Mouse (Mus musculus) retina, adult 2 months (tissue): ENCODE data around the gene Stmn1.
"Not testable (repeated sequence)": the region's sequence is repeated elsewhere in the genome, so short reads cannot be mapped to it uniquely, and the experiment has no call there.

Experiments
- DNase-seq: peaks from one replicate; pipeline ENCODE4 v3.0.0-alpha.2; 2012; ENCODE audit warnings: low read depth, low spot score

Gene Stmn1

DNA sequence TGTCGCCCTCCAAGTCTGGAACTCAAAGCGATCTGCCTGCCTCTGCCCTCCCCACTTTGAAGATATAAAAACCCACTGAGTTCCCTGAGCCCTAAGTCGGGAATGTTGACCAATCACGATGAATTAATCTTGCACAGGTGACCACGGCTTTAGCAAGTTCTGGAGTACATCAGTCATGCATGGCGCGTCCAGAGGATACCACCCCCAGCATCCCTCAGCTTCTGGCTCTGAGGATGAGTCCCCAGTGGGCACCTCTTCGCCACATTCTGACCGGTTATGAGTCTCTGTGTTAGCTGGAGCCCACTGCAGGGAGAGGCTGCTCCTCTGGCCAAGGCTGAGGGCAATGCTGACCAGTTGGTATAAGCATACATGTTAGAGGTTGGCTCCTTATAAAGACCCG, 16.1 kb downstream of the Stmn1 start:
- no peak for DNase-seq

DNA sequence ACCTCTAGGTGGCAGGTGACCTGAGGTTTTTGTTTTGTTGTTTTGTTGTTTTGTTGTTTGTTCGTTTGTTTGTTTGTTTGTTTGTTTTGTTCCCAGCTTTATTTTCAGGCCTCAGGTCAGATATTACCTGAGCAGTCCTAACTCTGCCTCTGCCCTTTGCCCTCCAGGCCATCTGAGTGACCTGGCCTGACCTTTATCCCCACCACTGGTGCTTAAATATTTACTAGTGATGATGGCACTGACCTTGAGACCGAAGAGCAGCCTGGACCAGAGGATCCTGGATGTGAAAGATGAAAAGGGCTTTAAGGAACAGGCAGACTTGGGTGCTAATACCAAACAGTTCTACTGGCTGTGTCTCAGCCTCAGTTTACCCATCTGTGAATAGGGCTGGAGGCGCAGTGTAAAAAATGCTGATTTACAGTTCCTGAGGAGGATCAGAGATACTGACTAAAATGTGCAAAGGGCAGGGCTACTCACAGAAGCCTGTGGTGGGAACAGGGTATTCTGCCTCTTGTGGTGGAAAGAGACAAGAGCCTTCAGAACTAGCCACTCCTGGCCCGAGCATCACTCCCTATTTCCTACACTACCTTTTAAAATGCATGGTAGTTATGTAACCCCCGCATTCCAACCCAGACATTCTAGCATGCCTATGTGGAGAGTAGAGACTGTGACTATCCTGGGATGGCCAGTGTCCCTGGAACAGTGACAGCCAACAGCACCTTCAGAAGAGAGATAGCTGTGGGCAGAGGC, 17.2 kb downstream of the Stmn1 start:
- DNase-seq: no peak

DNA sequence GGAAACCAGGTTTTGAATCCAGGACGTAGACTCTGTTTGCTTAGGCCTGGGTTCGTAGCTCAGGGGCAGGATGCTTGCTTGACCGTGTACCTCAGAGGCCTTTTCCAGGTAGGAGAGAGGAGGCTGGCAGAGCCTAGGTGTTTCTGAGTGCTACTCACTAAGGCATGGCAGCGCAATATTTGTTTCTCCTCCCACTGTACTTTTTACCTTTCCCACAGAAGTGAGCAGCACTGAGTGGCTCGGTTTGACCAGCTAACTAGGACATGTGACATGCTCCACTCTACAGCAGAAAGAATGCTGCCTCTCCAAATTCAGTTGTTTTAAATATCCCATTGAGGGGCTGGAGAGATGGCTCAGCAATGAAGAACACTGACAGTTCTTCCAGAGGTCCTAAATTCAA, 20.1 kb downstream of the Stmn1 start:
- DNase-seq: no peak

DNA sequence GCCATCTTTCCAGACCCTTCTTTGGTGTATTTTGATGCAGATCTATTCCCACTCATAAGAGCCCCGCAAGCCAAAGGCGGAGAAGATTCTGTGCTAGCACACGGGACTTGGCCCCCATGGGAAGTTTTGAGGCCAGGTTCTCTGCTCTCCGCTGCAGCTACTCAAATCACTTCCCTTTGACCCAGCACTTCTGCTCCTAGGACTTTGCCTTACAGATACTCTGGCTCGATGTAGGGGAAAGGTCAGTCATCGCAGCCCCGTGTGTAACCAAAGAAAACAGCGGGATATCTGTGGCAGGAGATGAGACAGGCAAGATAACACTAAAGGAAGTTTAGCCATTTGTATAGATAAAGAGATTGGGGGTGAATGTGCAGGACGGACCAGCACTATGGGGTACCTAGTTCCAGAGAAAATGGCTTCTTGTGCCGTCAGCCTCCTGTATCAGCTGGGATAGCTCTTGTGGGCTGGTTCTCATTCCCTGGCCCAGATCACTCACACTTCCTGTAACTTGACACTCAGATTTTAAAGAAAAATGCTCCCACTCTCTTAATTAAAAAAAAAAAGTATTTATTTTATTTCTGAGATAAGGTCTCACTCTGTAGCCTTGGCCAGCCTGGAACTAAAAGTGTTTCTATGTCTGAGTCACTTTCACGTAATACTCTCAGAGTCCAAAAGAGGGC, 22.0 kb downstream of the Stmn1 start:
- no peak for DNase-seq

DNA sequence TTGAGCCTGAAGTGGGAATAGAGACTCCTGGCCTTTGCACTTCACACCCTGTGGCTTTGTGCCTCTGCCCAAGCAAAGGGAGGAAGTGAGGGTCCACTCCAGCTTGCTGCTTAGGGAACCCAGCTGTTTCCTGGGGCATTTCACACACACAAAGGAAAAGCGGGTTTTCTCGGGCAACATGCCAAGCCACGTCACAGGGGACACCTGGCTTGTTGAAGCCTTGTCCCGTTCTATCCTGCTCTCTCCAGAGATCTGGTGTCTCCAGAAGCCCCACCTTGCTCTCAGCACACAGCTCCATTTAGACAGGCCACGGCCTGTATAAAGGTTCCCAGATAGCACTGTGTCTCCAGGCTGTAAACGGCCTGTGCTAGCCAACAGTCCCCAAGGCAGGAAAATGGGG, 23.6 kb downstream of the Stmn1 start:
- no peak for DNase-seq

DNA sequence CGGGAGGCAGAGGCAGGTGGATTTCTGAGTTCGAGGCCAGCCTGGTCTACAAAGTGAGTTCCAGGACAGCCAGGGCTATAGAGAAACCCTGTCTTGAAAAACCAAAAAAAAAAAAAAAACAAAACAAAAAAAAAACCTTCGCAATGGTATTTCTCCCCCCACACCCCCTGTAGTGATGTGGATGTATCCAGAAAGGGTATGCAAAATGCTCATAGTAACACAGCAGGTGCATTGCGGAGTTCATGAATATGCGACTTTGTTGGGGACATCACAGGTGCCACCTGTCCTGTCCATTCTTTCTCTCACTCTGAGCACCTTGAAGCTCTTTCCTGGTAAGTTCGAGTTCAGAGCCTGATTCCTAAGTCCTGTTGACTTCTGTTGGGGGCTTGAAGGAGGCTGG, 26.0 kb downstream of the Stmn1 start:
- not testable (repeated sequence) for DNase-seq

DNA sequence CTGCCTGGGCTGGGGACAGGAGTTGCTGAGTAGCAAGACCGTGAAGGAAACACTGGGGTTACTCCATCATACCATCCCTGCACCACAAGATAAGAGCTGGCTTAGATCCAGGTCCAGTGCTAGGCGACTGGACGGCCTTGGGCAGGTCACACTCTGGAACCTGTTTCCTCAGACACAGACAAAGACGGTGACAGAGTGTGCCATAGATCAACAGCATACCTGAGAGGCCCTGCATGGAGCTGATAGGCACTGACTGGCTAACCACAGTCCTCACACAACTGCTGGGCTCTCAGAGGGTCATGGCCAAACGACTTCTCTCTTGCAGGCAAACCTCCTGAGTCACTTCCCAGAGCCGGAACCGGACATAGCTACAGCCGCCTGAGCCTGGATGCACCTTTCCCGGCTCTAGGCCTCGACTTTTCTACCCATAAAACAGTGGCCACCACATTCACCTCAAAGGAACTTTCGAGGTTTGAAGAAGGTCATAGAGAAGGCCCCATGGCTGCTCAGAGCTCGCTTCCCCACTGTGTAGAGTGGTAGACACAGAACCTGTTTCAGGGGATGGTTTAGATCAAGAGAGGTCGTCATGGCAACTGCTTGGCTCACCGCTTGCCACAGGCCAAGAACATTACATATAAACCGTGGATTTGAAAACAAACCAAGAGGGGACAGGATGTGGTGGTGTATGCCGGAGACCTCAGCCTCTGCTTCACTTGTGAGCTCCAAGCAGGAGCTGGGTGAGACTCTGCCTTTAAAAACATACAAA, 26.8 kb downstream of the Stmn1 start:
- no peak for DNase-seq

DNA sequence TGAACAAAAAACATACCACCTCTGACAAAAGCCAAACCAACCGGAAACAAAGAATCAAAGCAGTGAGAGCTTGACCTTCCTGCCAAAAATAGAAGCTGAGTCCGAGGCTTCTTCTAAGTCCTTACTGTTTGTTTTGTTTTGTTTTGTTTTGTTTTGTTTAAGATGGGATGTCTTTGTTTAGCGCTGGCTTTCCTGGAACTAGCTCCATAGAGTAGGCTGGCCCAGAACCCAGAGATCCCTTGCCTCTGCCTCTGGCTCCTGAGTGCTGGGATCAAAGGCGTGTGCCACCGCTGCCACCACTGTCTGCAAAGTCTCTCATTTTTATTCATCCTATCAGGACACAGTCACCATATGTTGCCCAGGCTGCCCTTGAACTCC, 27.4 kb downstream of the Stmn1 start:
- DNase-seq: no peak

DNA sequence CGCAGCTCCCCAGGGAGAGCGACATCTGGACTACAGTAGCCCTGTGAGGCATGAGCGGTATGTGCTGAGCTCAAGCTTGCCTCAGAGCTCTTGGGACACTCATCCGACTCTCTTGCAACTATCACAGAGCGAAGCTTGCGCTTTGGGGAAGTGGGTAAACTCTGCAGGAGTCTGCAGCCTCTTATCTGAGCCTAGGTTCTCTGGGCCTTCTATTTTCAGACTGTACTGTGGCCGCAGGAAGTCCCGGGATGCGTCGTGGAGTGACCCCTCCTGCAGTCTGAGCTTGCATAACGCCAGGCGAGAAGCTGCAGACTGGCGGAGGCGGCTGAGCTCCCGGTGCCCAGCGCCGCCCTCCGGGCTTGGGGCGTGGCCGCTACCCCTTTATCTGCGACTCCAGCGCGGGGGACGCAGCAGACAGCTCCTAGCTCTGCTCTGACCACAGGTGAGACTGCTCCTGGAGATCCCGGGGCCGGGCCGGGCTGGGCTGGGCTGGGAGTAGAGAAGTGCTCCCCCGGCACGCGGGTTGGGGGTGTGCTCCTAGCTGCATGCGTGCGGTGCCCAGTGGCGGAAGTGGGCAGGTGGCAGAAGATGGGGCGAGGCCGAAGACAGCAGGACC, 28.6 kb downstream of the Stmn1 start, which contains the start of gene Paqr7:
Paqr7 (plus strand) TSS at position 103 of the 616 bp plus-strand sequence.
- DNase-seq: no peak

DNA sequence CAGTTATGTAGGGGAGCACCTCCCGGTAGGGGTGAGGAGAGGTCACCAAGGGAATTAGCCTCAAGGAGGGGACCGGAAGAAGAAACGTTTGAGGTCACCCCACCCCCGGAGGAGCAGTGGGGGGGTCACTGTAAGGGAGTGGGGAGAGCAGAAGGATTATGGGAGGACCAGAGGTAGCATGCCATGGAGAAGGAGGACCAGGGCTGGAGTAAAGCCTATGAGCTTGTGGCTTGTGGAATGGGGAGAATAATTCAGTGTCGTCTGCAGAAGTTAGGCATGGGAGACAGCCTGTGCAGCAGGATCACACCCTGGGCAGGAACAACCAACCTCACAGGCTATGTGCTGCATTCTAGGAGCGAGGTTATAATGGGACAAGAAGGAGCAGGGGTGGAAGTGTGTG, 29.1 kb downstream of the Stmn1 start:
- DNase-seq: no peak

DNA sequence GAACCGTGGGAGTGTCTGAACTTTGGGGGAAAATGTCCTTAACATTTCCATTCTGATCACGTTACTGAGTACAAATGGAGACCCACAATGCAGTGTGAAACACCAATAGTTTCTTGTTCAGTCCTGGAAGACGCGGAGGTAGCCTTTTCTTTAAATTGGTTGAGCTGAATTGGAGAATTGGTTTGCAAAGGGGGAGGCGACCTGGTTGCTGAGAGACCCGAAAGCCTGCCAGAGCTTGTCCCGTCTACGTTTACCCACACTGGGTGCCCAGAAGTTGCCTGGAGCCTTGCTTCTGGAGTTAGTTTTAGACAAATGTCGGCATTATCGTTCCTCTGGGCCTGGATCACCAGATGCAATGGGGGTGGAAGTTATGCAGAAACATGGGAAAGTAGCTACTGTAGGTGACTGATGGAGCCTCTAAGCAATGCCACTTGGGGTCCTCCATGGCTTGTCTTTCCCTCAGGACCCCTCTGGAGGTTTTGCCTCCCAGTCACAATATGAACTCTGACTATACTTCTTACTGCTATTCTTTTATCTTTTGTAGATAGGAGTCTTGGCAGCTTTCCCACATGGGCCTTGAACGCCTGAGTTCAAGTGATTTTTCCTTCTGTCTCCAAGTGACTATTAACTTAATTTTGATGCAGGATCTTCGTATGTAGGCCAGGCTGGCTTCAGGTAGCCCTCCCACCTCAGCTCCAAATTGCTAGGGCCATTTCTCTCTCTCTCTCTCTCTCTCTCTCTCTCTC, 30.0 kb downstream of the Stmn1 start:
- no peak for DNase-seq

DNA sequence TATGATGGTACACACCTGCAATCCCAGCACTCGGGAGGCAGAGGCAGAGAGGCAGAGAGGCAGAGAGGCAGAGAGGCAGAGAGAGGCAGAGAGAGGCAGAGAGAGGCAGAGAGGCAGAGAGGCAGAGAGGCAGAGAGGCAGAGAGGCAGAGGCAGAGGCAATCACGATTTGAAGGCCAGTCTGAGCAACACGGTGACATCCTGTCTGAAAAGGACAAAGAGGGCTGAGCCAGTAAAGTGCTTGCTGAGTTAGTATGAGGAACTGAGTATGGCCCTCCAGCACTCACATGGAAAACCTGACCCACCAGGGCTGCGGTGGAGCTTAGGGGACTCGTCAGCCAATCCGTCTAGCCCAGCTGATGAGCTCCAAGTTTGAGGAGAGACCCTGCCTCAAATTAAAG, 30.9 kb downstream of the Stmn1 start:
- not testable (repeated sequence) for DNase-seq

DNA sequence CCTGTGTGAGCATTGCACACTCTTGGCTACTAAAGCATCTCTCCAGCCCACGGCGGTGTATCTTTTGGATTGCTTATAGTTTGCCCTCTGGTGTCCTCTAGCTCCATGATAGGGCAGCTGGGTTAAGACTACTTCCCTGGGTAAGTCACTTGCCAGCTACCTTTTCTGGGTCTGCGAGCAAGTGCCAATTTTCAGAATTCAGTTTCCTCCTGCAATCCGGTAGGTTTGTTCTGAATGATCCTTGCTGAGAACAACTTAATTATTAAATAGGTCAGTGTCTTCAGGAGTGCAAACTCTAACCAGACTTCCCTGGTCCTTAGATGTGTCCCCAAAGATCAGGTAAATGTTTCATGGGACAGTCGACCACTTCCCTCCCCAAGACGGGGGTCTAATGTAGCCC, 33.0 kb downstream of the Stmn1 start:
- DNase-seq: no peak

DNA sequence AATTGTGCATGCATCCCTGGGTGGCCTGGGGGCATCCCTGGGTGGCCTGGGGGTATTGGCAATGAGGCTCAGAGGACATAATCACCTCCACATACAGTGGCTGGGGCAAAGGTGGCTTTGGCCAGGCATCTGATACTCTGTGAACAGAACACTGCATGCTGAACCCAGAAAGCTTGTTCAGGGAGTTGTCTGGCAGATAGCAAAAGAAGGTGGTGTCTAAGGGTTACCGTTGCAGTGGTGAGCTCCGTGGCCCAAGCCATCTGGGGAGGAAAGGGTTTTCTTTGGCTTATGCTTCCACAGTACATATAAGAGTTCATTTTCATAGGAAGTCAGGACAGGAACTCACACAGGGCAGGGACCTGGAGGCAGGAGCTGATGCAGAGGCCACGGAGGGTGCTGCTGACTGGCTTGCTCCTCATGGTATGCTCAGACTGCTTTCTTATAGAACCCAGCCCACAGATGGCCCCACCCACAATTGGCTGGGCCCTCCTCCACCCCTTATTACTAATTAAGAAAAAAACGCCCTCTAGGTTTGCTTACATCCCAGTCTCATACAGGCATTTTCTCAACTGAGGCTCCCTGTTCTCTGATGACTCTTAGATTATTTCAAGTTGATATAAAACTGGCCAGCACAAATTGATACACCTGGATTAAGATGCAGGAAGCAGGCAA, 35.7 kb downstream of the Stmn1 start:
- DNase-seq: no peak

DNA sequence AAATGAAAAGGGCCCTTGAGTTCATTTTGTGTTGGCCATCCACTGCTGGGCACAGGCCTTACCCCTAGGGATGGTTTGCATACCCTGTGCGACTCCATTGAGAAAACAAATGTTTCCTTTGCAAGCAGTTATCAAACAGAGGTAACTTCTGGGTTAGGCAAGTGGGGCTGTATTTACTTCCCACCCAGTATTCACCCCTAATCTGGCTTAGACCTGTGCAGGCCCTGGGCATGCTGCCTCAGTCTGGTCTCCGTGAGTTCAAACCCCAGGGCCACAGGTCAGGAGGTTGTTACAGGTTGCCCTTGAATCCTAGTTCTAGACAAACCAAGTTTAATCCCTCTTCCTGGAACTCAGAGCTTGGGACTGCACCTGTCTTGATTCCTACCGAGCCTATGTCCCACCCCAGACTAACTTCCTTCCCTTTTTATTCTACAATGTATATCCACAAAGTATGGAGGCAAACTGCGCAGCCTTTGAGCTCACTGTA, 37.2 kb downstream of the Stmn1 start:
- DNase-seq: no peak

DNA sequence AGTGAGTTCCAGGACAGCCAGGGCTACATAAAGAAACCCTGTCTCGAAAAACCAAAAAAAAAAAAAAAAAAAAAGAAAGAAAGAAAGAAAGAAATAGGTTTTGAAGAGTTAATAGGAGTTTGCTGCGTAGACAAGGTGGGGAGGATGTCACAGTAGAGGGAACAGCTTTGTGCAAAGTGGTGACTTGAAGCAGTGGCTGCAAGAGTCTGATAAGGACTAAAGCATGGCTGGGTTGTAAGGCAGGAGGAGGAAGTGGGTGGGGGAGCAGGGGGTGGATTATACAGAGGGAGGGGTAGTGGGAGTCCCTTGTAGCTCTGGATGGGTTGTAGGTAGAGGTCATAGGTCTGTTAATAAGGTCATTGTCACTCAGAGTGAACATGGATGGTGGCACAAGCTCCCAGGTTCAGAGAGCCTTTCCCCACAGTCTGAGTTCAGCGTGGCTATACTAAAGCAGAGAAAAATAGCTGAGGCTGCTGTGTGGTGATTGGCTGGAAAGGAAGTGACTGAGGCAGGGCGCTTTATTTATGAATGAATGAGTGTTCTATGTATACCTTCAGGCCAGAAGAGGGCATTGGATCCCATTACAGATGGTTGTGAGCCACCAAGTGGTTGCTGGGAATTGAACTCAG, 38.0 kb downstream of the Stmn1 start:
- no peak for DNase-seq

DNA sequence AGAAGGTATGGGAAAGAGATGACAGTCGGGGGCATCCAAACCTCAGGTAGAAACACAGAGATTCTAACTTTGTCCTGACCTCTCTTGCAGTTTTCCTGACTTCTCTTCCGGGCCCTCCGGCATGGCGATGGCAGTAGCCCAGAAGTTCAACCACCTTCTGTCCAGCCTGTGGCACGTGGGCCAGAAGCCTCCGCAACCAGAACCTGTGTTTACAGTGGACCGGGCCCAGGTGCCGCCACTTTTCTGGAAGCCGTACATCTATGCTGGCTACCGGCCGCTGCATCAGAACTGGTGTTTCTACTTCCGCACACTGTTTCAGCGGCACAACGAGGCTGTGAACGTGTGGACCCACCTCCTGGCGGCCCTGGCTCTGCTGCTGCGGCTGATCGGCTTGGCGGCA, 38.6 kb downstream of the Stmn1 start:
- DNase-seq: no peak

DNA sequence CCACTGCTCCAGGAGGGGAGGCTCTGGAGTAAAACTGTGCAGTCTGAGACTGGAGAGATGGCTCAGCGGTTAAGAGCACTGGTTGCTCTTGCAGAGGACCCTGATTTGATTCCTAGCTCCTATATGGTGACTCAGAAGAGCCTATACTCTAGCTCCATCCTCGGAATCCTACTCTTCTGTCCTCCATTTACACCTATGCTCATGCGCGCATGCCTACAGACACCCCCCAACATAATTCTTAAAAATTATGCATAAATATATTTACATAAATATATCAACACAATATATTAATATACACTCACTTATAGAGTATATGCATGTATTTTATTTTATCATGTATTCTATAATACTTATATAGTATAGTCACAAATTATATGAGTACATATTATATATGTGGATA, 42.3 kb downstream of the Stmn1 start:
- no peak for DNase-seq

DNA sequence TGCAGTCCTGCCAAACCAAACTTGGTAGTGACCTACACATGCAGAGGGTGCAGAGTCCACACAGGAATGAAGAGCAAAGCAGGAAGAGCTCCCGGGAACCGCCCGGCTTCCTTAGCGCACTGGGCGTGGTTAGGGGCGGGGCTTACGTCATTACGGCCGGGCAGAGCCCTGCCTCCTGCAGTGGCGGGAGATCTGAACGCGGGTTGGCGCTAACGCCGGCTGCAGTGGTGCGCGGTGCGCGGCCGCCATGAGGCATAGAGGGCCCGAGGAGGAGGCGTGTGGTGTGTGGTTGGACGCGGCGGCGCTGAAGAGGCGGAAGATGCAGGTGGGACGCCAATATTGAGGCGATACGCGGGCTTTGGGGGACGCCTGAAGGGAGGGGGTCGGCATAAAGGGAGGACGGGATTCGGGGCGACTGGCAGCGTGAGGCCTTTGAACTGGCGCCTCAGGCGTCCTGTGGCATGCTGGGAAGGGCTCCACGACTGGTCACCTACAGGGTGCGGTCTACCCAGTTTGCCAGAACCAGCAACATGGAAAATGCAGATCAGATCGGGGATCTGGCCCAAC, 42.8 kb downstream of the Stmn1 start, which contains the start of gene Aunip:
Aunip (plus strand) TSS at position 155 of the 567 bp plus-strand sequence.
- DNase-seq: peak; percentile 69

DNA sequence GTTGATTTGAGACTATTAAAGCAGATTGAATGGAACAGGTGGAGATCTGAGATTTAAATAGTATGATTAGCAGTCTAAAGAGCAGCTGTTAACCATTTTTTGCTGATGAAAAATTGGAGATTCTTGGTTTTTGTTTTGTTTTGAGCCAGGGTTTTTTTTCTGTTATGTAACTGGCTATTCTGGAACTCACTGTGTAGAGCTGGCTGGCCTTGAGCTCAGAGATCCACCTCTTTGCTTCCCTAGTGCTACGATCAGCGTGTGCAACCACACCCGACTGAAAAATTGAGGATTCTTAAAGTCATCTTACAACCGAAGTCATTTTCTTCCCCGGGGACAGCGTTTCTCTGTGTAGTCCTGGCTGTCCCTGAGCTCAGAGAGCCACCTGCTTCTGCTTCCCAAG, 43.6 kb downstream of the Stmn1 start:
- DNase-seq: no peak
